Mouse (Mus musculus): ENCODE results near the gene Fam219a.
A peak's percentile ranks its signal among the peaks of the same experiment; 100 is the strongest.

Fam219a gene

DNA sequence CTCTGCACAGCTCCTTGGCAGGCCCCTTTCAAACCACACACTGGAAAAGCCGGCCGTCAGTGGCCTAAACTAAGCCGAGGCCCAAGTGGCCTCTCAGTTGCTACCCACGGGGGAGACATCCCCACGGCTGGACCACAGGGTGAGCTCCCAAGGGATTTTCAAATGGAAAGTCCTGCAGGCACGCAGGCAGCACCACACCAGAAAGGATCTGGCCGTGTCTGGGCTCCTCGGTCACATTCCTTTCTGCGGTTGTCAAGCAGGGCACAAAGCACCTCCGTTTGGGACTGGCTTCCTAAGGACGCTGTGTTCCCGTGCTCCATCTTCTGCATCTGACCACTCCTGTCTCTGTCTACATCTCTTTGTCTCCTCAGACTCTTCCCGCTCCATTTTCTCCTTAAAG lies 42.3 kb downstream of the Fam219a start:
- H3K36me3 ChIP-seq (ENCODE audit: control insufficient read depth, insufficient read depth, low read length, poor library complexity, severe bottlenecking): no peaks in the 10 kb centered on the region
- no peak for DNase-seq (ENCODE audit: low read depth, low spot score)

DNA sequence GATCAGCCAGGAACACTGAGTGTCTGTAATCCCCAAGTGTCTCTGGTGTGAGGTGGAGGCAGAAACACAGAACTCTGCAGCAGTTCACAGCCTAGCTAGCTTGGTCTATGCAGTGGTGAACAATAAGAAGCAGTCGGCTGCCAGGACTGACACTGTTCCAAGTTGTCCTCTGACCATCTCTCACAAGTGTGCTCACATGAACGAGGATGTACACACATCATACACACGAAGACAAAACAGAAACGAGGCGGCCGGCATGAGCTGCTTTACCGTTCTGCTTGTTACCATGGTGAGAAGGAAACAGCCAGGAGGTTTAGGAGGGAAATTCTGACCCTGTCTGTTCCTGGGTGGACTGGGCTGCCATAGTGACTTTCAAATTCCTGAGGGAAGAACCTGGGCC lies 42.8 kb downstream of the Fam219a start:
- no peak for DNase-seq (ENCODE audit: low read depth, low spot score)
- Histone ChIP-seq H3K27me3 (ENCODE audit: control insufficient read depth, insufficient read depth, low read length, poor library complexity, severe bottlenecking) (no peaks in the 10 kb centered on the region), H3K36me3 (ENCODE audit: control insufficient read depth, insufficient read depth, low read length, poor library complexity, severe bottlenecking) (no peaks in the 10 kb centered on the region)

More for the DNA sequence above, 42.3 kb downstream of the Fam219a start:
- H3K27me3 ChIP-seq (ENCODE audit: control insufficient read depth, insufficient read depth, low read length, poor library complexity, severe bottlenecking): no peaks in the 10 kb centered on the region

DNA sequence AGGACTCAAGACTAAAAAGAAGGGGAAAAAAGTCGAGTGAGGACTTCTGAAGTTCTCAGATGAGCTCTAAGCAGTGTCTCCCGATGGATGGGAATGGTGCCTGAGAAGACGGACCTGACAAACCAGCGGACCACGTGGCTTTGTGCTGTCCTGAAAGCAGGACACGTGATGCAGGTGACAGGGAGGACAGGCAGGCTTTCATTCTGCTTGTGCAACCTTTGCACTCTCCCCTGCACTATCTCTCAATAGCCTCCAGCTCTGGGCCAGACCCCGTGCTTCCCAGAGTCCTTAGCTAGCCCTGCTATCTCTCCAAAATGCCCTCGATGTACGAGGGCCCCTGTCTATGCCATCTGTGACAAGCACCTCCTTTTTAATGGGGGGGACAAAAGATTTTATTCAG lies 44.5 kb downstream of the Fam219a start:
- H3K36me3 ChIP-seq (ENCODE audit: control insufficient read depth, insufficient read depth, low read length, poor library complexity, severe bottlenecking): no peaks in the 10 kb centered on the region
- DNase-seq (ENCODE audit: low read depth, low spot score): no peak

DNA sequence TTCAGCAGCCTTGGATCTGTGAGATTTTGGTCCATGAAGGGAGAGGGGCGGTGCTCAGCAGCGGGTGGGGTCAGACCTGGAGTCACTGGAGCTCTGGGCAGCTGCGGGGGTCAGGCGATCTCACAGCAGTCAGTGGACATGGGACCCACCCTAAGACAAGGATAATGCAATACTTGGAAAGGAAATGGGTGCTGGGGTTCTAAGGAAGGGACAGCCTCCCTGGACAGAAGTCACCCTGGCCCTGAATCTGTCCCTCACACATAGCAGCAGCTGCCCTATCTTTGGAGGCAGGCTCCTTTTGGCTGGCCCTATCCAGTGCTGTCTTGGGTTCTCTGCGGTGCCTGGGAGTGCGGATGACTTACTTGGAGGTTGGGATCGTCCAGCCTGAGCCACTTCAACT lies 45.5 kb downstream of the Fam219a start:
- no peaks in the 10 kb centered on the region for H3K27me3 ChIP-seq (ENCODE audit: control insufficient read depth, insufficient read depth, low read length, poor library complexity, severe bottlenecking)
- DNase-seq (ENCODE audit: low read depth, low spot score): no peak
- H3K36me3 ChIP-seq (ENCODE audit: control insufficient read depth, insufficient read depth, low read length, poor library complexity, severe bottlenecking): no peaks in the 10 kb centered on the region

More for the DNA sequence above, 44.5 kb downstream of the Fam219a start:
- no peaks in the 10 kb centered on the region for H3K27me3 ChIP-seq (ENCODE audit: control insufficient read depth, insufficient read depth, low read length, poor library complexity, severe bottlenecking)

DNA sequence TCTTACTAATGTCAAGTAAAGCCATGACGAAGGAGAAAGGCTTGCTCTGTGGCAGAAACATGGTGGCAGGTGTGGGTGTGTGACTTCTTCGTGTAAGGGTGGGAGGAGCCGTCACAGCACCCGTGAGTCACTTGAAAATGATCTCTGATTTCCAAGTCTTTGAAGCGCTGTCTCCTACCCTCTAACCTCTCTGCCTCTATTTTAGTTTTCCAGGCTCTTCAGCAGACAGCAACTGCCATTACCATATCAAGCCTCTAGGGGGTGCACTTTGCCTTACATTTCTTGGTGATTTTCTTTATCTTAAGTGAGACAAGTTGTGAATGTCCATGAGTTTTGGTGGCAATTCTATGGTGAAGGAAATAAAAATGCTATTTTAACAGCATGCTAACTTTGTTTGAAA lies 46.5 kb downstream of the Fam219a start:
- no peaks in the 10 kb centered on the region for H3K27me3 ChIP-seq (ENCODE audit: control insufficient read depth, insufficient read depth, low read length, poor library complexity, severe bottlenecking)
- peak; percentile 65 for DNase-seq (ENCODE audit: low read depth, low spot score)
- H3K36me3 ChIP-seq (ENCODE audit: control insufficient read depth, insufficient read depth, low read length, poor library complexity, severe bottlenecking): no peaks in the 10 kb centered on the region

DNA sequence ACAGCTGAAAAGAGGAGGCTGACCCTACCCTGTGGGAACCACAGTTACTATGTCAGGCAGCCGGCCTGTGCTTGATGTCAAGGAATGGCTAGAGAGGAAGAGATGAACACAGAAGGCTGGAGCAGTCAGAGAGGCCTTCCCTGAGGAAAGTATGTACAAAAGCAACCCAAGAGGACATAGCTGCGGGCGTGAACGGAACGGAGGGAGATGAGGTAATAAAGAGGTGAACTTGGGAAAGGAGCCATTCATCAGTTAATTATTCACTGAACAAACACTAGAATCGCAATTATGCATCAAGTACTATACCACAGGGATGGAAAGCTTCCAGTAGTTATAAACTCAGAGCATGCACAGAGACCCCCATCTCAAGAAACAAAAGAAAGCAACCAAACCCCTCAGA lies 47.2 kb downstream of the Fam219a start:
- Histone ChIP-seq H3K27me3 (ENCODE audit: control insufficient read depth, insufficient read depth, low read length, poor library complexity, severe bottlenecking) (no peaks in the 10 kb centered on the region), H3K36me3 (ENCODE audit: control insufficient read depth, insufficient read depth, low read length, poor library complexity, severe bottlenecking) (no peaks in the 10 kb centered on the region)
- no peak for DNase-seq (ENCODE audit: low read depth, low spot score)

DNA sequence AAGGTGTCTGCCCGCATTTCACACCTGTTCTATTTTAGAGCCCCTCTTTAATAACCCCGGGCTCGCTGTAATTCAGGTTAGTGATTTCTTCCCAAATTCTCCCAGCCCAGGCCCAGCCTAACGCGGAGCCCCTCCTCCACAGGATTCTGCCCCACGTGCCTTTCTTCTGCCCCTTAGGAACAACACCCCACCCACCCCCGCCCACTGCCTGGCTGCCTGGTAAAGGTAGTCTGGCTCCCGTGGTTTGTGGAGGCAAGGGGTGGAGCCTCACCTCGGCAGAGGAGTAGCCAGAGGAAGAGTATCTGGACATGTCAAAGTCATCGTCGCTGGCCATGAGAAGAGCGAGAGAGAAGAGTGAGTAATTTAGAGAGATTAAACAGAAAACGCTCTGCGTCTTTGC lies 48.7 kb downstream of the Fam219a start:
- no peaks in the 10 kb centered on the region for H3K27me3 ChIP-seq (ENCODE audit: control insufficient read depth, insufficient read depth, low read length, poor library complexity, severe bottlenecking)
- no peak for DNase-seq (ENCODE audit: low read depth, low spot score)
- H3K36me3 ChIP-seq (ENCODE audit: control insufficient read depth, insufficient read depth, low read length, poor library complexity, severe bottlenecking): no peaks in the 10 kb centered on the region

DNA sequence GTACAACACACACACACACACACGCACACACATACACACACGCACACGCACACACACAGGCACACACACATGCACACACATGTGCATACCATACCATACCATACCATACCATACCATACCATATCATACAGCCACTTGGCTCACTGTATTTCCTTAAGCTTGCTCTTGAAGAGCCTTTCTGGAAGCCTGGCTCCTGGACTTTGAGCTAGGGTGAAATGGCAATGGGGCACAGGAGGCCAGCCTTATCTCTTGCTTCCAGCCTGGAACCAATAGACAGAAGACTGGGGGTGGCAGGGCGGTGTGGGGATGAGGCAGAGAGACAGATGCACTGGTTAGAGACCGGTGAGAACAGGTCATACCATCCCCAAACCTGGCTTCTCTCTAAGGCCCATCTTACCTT lies 50.1 kb downstream of the Fam219a start:
- Histone ChIP-seq H3K27me3 (ENCODE audit: control insufficient read depth, insufficient read depth, low read length, poor library complexity, severe bottlenecking) (no peaks in the 10 kb centered on the region), H3K36me3 (ENCODE audit: control insufficient read depth, insufficient read depth, low read length, poor library complexity, severe bottlenecking) (no peaks in the 10 kb centered on the region)
- DNase-seq (ENCODE audit: low read depth, low spot score): no peak

DNA sequence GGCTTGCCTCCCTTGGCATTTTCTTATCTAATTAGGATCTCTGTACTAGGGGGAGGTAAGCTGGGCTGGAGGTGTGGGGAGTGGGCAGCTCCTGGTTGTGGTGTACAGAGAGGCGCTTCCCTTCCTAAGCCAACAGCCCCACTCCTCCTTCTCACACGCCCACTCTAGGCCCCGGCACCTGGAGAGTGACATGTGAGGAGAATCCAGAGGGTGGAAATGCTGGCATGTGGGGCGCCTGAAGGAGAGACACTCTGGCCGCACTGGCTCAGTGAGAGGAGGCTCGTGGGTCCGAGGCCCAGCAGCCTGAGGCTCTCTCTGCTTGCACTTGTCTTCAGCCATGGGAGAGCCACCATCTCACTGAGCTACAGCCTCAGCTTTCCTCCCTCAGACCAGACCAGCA lies 51.0 kb downstream of the Fam219a start:
- DNase-seq (ENCODE audit: low read depth, low spot score): no peak

DNA sequence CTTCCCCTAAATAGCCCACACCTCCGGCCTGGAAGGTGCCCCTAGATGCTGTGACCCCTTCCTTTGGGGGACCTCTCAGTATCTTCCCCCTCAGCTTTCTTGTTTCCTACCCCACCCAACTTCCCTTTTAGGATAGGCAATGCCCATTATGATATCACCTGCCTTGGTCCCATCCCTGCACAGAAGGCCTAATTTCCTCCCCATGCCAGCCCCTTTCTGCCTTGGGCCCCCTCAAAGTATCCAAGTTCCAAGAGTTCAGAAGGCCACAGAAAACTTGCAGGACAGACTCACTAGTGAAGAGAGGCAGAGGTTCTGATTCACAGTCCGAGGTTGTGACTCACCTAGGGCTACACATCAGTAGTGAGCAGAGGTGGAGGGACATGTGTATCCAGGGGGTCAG lies 52.1 kb downstream of the Fam219a start, which contains the start of gene 1110017D15Rik:
Gene 1110017D15Rik, minus strand, starts transcription at position 101 of the 400 bp plus-strand sequence.
- Histone ChIP-seq H3K36me3 (ENCODE audit: control insufficient read depth, insufficient read depth, low read length, poor library complexity, severe bottlenecking) (no peaks in the 10 kb centered on the region), H3K27me3 (ENCODE audit: control insufficient read depth, insufficient read depth, low read length, poor library complexity, severe bottlenecking) (no peaks in the 10 kb centered on the region)
- DNase-seq (ENCODE audit: low read depth, low spot score): no peak

More for the DNA sequence above, 51.0 kb downstream of the Fam219a start:
- no peaks in the 10 kb centered on the region for H3K36me3 ChIP-seq (ENCODE audit: control insufficient read depth, insufficient read depth, low read length, poor library complexity, severe bottlenecking)
- no peaks in the 10 kb centered on the region for H3K27me3 ChIP-seq (ENCODE audit: control insufficient read depth, insufficient read depth, low read length, poor library complexity, severe bottlenecking)

DNA sequence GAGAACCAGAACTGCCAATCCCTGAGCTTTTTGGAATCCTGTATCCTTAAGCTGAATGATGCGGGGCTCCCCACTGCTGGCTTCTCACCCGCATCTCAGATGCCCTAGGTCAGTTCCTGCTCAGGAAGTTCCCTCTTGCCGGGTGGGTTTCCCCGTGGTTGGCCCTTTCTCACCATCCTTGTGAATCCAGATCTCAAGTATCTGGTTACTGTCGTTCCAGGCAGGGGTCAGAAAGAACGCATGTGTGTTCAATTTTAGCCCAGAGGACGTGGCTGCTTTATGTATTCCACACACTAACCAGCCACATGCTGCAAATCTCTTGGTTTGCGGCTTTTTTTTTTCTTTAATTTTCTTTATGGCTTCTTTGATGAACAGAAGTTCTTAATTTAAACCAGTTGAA lies 55.6 kb downstream of the Fam219a start:
- no peaks in the 10 kb centered on the region for H3K36me3 ChIP-seq (ENCODE audit: control insufficient read depth, insufficient read depth, low read length, poor library complexity, severe bottlenecking)
- H3K27me3 ChIP-seq (ENCODE audit: control insufficient read depth, insufficient read depth, low read length, poor library complexity, severe bottlenecking): no peaks in the 10 kb centered on the region
- DNase-seq (ENCODE audit: low read depth, low spot score): no peak

DNA sequence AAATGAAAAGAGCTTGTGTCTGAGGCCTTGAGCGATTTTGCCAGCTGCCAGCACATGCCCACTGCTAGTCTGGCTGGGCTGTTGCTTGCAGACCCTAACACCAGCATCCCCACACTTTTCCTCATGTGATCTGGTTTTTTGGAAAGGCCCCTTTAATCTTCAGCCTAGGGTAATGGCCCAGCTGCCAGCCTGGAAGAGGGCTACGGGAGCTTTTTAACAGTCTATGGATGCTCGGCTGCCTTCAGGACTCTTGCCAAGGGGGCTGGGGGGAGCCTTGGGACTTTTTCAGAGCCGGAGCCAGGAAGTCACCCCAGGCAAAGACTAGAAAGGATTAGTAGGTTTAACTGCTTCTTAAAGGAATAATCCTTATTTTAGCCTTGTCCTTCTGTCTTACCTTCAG lies 56.0 kb downstream of the Fam219a start:
- Histone ChIP-seq H3K36me3 (ENCODE audit: control insufficient read depth, insufficient read depth, low read length, poor library complexity, severe bottlenecking) (no peaks in the 10 kb centered on the region), H3K27me3 (ENCODE audit: control insufficient read depth, insufficient read depth, low read length, poor library complexity, severe bottlenecking) (no peaks in the 10 kb centered on the region)
- no peak for DNase-seq (ENCODE audit: low read depth, low spot score)

DNA sequence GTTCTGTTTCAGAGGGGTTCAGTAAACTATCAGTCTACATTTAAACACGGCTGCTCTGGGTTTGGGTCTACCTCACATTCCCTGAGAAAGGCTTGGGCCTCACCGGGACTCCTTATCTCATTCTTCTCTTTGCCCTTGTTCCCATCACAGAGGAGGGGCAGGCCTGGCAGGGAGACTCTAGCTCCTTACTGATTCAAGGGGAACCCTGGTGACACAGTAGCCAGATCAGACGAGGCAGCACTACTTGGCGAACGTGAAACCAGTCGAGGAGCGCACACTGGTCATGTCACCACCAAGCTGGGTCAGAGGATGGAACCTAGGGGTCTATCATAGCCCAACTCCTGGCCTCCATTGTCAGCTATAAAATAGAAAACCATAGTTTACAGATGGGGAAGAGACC lies 61.3 kb downstream of the Fam219a start:
- H3K36me3 ChIP-seq (ENCODE audit: control insufficient read depth, insufficient read depth, low read length, poor library complexity, severe bottlenecking): no peaks in the 10 kb centered on the region
- no peak for DNase-seq (ENCODE audit: low read depth, low spot score)
- no peaks in the 10 kb centered on the region for H3K27me3 ChIP-seq (ENCODE audit: control insufficient read depth, insufficient read depth, low read length, poor library complexity, severe bottlenecking)

DNA sequence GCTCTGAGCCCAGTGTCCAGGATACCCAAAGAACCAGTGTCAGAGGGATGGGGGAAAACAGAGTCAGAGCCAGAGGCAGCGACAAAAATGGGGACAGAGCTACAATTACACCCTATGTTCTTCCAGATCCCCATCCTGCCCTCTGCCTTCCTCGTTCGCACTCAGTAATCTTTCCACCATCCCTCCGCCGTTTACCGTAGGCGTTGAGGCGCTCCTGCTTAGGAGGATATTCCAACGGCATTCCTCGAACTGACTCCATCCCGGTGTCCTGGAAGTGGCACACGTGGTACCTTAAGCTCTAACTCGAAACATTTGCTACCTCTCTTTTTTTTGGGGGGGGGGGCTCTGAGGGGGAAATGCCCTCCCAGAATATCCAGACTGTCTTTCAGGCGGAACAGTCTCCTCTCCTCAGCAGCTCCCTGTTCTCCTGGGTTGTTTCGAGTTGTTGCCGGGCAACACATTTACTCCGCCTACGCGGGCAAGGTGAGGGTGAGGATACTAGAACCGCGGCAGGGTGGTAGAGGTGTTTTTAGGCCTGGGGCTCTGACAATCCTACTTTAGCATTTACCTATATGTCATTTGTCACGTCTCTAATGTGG lies 61.9 kb downstream of the Fam219a start:
- Histone ChIP-seq H3K36me3 (ENCODE audit: control insufficient read depth, insufficient read depth, low read length, poor library complexity, severe bottlenecking) (no peaks in the 10 kb centered on the region), H3K27me3 (ENCODE audit: control insufficient read depth, insufficient read depth, low read length, poor library complexity, severe bottlenecking) (no peaks in the 10 kb centered on the region)
- no peak for DNase-seq (ENCODE audit: low read depth, low spot score)

DNA sequence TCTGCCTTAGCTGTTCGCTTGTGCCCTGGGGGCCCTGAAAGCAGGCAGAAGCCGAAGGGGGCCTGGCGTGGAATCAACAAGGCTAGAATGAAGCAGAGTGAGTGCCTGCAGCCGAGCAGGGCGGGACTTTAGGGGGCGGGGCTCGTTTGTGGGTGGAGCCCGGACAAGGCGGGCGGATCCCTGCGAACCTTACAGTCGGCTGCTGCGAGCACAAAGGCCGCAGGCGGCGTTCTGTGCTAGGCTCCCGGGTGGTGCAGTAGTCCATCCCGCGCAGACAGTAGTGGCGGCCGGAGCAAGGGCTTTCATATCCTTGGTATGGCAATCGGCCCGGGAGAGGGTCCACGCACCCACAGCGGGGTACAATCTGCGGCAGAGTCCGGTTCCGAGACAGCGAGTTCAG lies 62.4 kb downstream of the Fam219a start:
- no peaks in the 10 kb centered on the region for H3K27me3 ChIP-seq (ENCODE audit: control insufficient read depth, insufficient read depth, low read length, poor library complexity, severe bottlenecking)
- H3K36me3 ChIP-seq (ENCODE audit: control insufficient read depth, insufficient read depth, low read length, poor library complexity, severe bottlenecking): no peaks in the 10 kb centered on the region
- DNase-seq (ENCODE audit: low read depth, low spot score): peak; percentile 64

DNA sequence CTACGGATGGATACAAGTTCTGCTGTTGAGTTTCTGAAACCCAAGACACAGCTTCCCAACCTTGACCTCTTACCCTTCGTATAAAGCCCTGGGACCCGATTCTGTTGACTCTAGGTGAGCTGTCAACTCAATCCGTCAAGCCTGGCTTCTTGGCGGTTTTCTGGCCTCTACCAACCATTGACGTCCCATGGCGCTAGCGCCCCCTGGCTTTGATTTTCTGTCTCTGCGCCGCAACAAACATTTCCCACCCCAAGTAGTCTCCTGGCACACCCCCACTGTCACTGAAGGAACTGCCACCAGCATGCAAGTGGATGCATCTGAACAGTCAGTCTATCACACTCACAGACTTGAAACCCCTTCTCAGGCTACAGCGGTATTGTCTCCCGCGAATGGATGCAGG lies 63.2 kb downstream of the Fam219a start:
- no peaks in the 10 kb centered on the region for H3K36me3 ChIP-seq (ENCODE audit: control insufficient read depth, insufficient read depth, low read length, poor library complexity, severe bottlenecking)
- peak; percentile 48 for DNase-seq (ENCODE audit: low read depth, low spot score)
- no peaks in the 10 kb centered on the region for H3K27me3 ChIP-seq (ENCODE audit: control insufficient read depth, insufficient read depth, low read length, poor library complexity, severe bottlenecking)

Data from splenic B cell, adult 2 months (primary cell).